Mouse (Mus musculus) kidney, adult 8-10 months (tissue): ENCODE measurements around the gene Ly75.

ENCODE experiments used
- DNase-seq, 2 experiments: peaks; one replicate each; pipeline ENCODE4 v3.0.0; 2022

Ly75 gene

DNA sequence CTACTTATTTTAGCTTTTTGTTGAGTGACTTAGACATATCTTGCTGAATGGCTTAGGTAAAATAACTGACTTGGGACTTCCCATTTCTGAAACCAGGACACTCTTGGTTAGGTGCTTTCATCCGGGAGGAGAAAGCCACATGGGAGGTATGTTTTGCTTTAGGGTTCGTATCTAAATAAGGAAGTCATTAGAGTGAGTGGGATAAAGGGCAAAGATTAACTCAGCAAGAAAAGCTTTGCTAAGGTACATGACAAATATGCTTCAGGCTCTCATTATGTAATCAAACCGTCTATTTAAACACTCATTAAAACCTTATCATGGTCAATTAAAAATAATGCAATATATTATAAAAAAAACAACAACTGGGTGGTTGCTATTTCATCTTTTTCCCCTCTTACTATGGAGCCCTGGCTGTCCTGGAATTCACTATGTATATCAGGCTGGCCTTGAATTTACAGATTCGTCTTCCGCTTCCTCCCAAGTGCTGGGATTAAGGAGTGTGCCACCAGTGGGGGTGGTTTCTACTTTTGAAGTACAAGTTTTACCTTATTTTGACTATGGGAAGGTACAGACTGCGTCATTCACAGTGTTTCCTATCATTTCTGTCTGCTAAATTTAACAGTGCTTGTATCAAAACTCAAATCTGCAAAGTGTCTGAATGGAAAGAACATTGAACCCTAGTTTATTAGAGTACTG lies 60.9 kb downstream of the Ly75 start:
- no peak for DNase-seq

DNA sequence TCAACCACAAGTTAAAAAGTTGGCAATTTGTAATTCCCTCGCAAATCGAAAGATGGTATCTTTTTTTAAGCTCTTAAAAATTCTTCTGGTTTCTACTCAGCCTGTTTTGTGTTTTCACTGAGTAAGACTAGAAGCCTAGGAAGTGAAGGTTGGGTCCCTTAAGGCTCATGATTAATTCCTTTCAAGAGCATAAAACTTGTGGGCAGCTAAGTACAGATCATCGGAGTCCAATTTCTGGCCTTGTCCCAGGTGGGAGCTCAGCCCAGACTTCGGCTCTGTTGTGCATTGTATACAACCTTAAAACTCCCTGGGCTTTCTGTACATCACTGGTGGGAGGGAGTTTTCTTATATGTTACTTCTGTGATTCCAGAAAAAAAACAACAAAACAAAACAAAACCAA lies 79.3 kb downstream of the Ly75 start:
- no peak for DNase-seq

DNA sequence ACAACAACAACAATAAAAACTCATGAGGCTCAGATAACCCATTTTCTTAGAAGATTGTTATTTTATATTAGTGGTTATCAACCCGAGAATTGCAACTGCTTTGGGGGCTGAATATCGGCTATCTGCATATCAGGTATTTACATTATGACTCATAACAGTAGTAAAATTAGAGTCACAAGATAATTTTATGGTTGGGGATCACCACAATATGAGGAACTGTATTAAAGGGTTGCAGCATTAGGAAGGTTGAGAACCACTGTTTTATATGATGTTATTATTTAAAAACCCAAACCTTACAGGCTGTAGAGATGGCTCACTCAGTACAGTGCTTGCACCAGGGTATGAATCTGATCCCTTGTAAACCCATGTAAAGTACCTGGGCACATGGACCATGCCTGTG lies 83.8 kb downstream of the Ly75 start:
- no peak for DNase-seq

DNA sequence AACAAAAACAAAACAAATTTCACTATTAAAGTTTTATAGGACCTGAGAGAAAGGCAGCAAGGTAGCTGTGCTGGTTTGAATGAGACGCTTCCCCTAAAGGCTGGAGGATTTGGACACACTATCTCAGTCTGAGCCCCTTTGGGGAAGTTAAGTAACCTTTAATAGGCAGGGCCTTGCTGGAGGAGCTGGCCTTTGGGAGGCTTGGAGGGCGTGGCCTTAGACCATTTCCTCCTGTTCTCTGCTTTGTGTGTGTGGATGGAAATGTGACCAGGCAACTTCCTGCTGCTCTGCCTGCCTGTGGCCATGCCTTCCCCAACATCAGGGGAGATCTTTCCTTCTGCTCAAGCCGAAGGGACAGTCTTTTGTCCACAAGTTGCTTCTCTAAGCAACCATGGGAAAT lies 84.8 kb downstream of the Ly75 start:
- no peak for DNase-seq

DNA sequence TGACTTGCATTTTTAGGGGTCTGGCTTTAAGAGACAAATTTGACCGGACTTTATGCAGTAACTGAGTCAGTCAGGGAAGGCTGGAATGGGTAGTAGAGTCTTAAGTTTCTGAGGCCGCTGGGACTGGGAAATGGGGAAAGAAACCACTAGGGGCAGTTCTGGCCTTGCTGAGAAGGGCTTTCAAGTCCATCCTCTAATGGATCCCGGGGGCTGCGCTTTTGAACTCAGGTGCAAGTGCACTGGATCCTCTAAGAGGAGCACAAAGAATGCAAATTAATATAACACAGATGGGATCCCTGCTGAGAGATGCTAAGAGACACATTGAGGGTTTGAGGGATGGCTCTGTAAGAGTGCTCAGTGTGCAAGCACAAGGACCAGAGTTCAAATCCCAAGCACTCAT lies 91.7 kb downstream of the Ly75 start:
- no peak for DNase-seq

DNA sequence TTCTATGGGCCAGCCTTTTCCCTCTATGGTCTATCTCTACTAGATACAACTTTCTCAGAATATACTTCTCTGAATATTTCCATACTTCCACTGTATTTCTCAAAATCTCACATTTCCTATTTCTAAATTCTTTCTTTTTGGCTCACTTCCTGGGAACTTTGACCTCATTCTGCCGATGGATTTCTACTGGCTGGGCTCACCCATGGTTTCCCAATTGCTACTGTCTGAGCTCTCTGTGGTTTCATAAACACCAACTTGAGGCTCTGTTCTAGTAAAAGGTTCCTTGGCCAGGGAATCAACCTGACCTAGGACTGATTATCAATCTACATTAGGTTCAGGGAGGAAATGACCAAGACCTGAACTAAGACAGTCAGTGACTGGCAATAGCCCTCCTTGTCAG lies 93.7 kb downstream of the Ly75 start:
- no peak for DNase-seq

DNA sequence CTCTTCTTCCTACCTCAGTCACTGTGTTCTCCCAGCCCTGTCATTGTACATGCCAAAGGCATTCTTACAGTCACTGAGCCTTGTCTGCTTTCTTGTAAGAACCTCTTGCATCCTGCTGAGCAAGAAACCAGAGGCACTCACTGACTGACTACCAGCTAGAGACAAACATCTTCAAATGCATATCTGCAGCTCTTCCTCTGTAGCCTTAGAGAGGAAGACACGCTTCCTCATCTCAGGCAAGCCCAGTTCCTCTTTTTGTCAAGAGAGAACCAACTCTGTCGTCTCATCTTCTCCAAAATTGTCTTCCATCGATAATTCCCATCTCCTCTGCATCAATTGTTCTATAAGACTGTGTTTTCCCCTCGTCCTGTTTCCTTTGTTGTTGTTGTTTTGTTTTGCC lies 94.5 kb downstream of the Ly75 start:
- no peak for DNase-seq

DNA sequence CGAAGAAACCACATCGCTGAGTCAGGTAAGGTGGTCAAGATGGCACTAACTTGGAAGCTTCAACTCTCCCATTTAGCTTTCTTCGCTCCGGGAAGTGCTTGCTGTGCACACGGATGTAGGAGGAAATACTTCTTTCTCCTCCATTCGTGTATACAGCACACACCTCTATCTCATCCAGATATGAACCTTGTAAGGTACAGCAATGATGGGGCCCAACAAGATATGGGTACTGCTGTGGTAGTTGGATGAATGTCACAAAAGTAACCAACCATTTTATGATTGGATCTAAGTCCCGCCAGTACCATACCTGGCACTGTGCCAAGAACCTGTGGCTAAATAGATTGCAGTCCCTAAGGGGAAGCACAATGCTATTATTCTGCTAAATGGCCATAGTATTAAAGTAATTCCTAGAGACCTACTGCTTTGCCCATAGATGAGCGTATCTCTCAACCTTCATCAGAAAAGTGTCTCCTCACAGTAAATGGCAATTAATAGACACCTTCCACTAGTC lies 97.9 kb downstream of the Ly75 start:
- DNase-seq = no peak

DNA sequence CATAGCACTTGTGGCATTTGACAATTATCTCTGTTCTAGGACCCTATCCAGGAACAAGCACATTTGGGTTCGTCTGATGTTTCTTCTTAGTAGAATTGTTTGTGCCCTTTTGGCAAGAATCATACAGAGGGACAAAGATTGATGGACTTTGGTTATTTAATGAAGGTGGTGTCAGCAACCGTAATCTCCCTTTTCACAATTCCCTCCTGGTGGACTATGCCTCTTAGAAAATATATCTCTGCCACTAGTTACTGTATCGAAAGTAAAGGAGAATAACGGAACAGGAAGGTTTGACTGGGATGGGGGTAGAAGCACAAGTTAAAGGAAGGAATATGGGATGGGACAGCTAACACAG lies 98.7 kb downstream of the Ly75 start, which contains the start of gene Cd302:
TSS of gene Cd302 (minus strand) at position 22 of the 355 bp plus-strand sequence.
- peak in 1 of 2 experiments; percentile 39 for DNase-seq

DNA sequence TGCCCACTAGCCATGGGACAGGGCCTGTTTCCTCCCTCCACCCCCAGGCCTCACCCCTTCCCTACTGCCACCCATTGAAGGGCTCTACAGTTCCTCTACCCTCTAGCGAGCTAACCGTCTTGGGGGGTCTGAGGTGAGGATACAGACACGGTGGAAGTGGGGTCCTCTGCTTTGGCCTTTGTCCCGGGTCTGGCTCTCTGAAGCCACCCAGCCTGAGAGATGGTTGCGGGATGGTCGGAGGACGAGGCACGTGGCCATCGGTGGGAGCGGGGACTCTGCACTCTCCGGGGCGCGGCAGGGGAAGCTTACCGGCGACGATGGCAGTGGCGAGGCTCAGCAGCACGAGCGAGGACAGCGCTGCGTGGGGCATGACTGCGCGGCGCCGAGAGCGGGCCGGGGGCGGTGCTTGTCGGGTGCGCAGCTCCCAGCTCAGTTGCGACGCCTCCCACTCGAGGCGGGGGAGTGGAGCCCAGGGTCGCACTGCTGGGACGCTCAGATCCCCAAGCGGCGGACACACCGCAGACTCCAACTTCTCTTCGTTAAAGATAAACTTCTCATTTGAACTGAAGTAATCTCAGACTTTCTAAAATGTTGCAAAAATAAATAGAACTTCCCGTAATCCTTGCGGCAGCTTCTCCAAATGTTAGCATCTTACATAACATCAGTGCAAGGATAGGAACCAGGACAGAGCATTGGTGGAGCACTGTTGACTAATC lies 99.2 kb downstream of the Ly75 start:
- peak; percentile 67 to 75 for DNase-seq

DNA sequence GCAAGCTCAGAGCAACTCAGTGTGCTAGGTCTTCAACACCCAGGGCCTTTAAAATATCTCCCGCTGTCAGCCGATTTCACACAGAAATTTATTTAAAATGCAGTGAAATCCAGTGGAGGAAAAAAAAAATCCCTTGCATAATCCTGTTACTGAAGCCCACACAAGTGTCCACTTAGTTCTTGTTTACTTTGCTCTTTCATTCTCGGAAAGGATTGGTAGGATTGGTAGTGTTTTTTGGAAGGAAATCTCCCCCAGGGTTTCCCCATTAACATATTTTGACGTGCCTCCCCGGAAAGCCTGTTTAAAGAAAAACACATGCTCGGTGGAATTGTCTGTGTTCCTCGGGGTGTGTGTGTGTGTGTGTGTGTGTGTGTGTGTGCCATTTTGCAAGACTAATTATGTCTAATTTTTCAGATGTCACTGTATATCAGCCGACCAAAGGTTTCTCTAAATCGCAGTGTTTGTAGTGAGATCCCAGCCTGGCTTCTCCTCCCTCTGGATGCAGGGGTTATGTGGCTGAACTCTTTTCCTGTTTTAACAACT lies 99.8 kb downstream of the Ly75 start:
- DNase-seq = no peak

DNA sequence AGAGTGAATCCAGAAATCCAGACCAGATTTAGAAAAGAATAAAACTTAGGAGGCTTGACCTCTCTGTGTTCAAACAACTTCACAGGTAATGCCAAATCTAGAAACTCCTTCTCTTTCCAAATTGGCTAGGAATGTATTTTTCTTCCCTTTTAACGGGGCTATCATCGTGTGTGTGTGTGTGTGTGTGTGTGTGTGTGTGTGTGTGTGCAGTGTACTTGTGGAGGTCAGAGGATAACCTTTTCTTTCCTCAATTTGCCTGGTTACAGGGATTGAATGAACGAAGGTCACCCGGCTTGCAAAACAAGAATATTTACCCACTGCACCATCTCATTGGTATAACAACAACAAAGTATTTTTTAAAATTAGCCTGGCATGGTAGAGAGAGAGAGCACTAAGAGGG lies 100.5 kb downstream of the Ly75 start:
- no peak for DNase-seq

DNA sequence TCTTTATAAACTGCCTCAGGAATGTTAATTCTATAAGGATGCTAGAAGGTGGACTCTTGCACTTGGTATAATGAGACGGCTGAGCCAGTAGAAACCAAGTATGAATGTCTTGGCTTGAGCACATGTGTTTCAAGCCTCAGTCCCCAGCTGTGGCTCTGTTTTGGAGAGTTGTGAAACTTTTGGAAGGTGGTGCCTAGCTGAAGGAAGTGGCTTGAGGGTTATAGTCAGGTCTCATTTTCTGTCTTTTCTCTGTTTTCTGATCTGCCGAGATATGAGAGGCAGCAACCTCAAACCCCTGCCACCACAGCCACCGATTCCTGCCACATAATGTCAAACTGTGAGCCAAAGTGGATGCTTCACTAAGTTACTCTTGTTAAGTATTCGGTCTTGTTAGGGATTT lies 104.5 kb downstream of the Ly75 start:
- no peak for DNase-seq

DNA sequence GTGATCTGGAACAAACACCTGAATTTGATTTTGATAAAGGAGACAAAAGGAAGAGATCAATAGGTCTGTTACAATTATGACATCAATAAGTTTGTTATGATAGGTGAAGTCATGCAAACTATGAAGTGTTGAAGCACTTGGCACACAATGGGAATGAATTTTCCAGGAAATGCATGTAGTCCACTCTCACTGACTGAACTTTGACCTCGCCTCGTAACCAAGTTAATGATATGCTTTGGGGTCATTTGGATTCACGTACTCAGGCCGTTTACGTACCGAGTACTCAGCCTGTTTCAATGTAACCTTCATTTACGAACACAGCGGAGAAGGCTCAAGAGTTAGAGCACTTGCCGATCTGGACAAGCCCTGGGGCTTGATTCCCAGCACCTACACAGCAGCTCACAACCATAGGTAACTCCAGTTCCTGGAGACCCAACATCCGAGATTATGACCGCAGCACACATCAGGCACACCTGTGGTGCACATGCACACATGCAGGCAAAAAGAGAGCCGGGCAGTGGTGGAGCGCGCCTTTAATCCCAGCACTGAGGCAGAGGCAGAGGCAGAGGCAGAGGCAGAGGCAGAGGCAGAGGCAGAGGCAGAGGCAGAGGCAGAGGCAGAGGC lies 113.1 kb downstream of the Ly75 start:
- DNase-seq = peak; percentile 76 to 79

DNA sequence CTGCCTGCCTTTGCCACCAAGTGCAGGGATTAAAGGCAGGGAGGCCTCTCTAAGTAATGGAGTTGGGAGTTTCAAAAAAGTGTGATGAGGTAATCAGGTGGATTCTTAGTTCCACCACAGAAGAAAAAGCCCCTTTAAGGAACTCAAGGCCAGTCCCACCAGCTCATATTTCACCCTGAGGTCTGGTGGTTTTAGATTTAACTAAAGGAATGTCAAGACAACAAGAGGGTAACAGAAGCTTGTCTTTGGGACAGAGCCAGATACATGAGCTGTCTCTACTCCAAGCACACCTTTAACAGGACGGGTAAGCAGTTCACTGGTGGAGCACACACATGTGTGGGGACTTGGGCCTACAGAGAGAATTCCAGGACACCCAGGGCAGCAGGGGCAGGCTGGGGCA lies 115.5 kb downstream of the Ly75 start:
- no peak for DNase-seq

DNA sequence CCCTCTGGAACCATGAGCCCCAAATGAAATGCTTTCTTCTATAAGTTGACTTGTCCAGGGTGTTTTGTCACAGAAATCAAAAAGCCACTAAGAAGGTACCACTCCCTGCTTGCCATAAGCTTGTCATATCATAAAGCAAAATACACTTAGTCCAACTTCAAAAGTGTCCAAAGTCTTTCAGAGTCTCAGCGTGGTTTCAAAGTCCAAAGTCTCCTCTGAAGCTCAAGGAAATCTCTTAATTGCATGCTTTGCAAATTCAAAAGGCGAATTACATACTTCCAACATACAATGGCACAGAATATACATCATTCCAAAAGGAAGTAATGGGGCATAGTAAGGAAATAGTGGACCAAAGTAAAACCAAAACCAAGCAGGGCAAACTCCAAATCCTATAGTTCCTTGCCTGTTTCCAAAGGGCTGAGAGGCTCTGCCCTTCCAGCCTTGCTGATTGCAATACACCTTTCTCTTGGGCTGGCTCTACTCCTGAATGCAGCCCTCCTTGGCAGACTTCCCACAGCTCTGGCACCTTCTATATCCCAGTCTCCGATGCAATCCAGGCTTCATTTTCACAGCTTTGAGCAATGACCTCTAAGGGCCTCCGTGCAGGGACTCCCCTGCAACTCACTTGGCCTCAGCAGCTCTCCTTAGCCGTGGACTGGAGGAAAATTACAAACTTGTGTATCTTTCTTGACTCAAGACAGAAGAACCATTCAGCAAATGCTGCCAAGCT lies 122.3 kb downstream of the Ly75 start:
- peak; percentile 22 to 46 for DNase-seq

DNA sequence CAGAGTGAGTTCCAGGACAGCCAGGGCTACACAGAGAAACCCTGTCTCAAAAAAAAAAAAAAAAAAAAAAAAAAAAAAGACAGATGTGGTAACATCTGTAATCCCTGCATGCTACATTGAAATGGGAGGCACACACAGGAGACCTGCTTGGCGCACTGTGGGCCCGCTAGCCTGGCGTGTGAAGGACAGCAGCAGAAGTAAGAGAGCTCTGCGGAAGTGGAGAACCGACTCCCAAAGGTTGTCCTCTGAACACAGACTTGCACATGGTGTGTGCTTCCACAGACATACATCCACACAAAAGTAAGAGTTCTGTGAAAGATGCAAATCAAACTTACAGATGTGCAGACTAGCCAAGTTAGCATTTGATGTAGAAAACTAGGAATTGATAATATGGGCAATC lies 123.9 kb downstream of the Ly75 start:
- no peak for DNase-seq

DNA sequence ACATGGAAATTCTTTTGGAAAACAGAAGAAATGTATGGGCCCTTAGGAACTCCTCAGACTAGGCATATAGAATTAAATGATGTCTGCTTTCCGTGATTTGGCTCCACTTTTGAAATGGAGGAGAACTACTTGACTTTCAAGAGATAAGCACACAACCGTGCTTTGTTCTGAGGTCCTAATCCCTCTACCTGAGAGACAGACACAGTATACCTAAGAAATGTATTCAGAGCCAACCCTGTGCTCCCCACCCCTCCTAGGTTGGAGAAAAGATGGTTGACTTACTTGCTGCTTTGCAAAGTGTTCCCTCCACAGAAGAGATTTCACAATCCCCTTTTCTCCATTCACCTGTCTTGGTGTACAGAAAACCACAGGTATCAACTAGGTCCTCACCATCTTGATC lies 126.4 kb downstream of the Ly75 start:
- no peak for DNase-seq

DNA sequence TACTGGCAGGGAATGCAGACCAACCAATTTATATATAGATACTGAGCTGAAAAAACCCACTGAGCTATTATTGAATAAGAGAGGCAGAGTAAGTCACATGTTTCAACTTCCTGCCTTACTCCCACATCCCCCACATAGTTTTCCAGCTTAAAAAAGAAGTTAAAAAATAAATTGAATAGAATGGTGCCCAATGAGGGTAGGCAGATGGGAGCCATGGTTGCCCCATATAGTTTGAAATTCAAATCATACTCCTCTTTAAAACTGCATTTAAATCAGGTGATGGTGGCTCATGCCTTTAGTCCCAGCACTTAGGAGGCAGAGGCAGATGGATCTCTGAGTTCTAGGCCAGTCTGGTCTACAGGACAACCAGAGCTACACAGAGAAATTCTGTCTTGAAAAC lies 129.6 kb downstream of the Ly75 start:
- no peak for DNase-seq

DNA sequence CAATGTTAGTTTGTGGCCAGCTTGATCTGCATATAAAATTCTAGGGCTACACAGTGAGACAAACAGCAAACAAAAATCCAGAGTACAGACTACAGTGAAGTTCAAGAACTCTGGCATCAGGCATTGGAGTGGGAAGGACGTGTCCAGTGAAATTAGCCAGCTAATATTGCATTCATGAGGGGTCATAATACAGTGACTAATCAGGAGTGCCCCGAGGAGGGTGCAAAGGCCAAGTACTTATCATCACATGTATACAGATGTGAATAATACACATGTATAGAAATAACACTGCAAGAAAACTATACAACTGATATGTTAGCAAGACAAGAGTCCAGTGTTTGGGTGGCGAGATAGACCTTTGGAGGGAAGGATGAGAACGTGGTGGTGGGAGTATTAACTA lies 130.3 kb downstream of the Ly75 start:
- DNase-seq = no peak
